Mouse (Mus musculus): ENCODE results near the gene Gtpbp1.
A peak's percentile ranks its signal among the peaks of the same experiment; 100 is the strongest.

Gene Gtpbp1

DNA sequence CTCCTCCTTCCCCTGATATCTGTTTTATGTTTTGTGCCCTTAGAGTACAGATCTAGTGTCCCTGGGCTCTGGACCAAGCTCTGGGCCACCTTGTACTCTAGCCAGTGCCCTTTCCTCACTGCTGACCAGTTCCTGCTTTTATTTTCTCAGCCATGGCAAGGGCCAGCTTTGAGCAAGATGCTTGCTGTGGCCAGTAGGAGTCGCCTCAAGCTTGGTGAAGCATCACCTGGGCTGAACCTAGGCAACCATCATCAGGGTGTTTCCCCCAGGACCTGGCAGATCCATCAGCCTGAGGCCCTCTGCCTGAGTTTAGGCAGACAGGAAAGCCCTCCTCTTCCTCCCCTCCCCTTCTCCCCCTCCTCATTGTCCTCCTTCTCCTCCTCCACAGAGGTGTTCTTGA lies 32.8 kb downstream of the Gtpbp1 start:
- no peak for DNase-seq (ENCODE audit: low spot score)

DNA sequence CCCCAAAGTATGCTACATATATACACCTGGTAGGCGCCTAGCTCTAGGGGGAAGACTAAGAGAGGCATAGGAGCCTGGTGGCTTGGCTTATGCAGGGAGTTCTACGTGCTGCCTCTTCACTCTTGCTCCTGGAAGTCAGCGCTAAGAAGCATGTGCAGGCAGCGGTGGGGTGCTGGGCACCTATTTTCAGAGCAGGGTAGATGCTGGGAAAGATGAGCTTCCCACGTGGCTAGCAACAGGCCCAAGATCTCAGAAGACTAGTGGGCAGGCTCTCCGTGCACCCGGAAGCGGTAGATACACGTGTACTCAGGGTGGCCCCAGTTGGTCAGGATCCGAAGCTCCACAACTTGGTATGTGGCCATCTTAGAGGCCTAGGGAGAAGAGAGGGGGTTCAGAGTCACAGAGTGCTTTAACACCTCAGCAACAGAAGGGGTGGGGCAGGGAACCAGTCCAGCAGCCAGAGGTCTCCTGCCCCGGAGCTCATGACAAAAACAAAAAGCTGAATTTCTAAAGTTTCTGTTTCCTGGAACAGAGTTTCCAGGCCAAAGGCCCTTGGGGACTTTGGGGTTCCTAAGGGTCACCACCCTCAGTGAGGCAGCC lies 34.6 kb downstream of the Gtpbp1 start:
- no peak for DNase-seq (ENCODE audit: low spot score)

DNA sequence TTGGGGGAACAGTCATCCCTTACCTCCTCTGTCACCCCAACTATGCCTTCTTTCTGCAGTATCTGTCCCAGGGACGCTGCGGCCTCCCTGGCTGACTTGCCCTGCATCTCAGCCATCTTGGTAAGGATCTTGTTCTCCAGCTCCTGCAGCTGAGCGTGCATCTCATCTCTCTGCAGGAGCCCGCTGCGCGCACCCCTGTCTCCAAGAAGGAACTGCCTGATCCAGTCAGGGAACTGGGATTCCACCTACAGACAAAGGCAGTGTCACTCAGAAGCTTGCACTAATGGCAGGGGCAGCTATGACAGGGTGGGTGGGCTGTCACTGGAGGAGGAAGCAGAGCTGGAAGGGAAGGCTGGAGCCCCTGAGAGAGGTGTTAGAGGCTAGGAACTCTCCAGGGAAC lies 37.2 kb downstream of the Gtpbp1 start:
- DNase-seq (ENCODE audit: low spot score) = no peak

DNA sequence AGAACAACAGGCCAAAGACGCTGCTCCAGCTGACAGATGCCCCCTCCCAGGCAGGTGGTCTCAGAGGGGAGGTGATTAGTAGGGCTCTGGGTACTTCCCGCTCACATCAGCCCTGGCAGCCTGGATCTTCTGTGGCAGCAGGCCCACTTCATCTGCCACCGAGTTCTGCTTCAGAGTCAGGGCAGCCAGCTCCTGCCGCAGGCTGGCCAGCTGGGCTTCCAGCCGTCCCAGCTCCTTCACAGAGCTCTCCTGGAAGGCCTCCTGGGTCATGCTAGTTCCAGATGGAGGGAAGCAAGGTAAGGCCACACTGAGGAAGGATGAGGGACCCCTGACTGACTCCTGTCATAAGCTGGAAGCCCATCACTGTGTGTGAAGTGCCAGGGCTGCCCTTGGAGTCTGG lies 37.7 kb downstream of the Gtpbp1 start:
- DNase-seq (ENCODE audit: low spot score) = no peak

DNA sequence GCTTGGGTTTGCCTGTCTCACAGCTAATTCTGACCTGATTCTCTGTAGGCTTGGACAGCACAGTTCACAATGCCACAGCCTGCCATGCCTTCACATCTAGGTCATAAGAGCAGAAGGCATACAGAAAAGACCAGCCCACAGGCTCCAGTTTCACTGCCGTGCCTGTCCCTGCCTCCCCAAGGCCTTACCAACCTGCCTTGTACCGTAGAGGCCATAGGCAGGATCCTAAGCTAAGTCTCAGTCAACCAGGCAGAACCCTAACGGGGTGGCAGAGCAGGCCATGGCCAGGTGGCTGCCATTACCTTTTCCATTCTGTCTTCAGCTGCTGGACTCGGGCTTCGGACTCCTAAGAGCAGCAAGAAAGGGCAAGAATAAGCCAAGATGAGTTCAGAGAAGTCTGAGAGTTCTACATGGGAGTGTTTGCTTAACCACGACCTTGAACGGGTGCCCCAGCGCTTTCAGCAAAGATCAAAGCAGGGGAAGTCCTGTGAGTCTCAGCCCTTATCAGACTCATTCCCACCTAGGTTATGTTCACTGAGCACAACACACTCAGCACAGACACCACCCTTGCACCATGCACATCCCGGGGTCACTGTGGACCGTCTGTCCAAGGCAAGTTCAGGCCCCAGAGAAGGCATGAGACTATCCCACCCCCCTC lies 38.2 kb downstream of the Gtpbp1 start:
- no peak for DNase-seq (ENCODE audit: low spot score)

DNA sequence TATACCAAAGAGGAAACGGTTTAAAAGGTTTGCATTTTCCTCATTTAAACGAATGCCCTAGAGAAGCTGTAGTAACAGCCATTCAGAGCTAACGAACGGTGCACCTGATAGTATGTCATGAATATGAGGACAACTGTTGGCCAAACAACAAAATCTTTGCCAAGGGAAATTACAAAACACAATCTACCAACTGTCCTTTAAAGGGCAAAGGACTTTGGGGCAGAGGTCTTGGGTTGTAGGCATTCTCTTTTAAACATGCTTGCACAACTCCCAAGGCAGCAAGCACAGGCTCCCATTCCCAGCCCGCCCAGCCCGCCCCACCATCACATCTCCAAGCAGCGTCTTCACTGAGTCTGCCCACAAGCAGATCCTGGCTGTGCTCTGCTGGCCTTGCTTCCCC lies 40.9 kb downstream of the Gtpbp1 start:
- no peak for DNase-seq (ENCODE audit: low spot score)

DNA sequence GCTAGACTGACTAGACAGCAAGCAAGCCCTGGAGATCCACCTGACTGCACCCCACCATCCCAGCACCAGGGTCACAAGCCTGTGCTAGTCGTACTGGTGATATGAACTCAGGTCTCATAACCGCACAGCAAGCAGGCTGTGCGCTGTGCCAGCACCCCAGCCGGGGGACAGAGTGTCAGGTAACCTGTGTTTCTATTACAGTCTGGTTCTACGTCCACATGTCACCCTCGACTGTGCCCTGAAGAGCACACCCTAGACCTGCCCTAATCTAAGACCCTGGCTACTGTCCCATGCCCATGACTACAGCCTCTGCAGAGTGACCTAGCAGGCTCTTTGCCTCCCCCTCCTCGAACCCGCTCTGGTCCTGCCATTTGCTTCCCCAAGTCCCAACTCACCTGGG lies 42.5 kb downstream of the Gtpbp1 start:
- DNase-seq (ENCODE audit: low spot score) = no peak

DNA sequence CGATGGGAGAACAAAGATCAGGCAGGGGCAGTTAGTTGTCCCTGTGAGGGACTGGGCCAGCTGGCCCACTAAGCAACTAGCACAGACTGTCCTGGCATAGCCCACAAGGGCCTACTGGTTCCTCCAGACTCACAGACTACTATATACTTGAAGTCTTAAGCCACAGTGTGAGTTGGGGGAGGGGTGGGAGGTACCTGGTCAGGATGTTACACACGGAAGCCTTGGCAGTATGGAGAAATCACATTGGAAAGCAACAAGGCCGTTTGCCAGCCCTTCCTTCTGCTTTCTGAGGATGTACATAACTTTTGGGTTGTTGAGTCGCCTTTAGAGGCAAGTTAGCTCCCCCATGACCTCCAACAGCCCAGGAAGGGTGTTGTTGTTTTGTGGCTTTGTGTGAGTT lies 43.0 kb downstream of the Gtpbp1 start:
- no peak for DNase-seq (ENCODE audit: low spot score)

DNA sequence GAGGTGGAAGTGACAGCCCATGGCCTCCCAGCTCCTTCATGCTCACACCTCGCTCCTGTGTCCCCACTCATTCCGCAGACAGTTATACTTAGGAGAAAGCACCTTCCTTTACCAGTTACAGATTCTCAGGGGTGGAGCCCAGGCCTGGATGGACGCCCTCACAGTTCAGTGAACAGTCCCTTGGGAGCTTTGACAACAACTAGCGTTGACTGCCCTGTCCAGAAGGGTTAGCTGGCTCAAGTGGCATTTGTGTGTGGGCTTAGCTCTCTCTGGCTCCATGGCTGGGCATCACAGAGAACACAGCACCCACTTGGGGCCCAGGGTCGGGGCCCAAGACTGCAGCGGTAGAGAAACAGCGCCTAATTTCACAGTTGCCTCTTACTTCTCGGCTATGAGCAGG lies 43.7 kb downstream of the Gtpbp1 start:
- no peak for DNase-seq (ENCODE audit: low spot score)

DNA sequence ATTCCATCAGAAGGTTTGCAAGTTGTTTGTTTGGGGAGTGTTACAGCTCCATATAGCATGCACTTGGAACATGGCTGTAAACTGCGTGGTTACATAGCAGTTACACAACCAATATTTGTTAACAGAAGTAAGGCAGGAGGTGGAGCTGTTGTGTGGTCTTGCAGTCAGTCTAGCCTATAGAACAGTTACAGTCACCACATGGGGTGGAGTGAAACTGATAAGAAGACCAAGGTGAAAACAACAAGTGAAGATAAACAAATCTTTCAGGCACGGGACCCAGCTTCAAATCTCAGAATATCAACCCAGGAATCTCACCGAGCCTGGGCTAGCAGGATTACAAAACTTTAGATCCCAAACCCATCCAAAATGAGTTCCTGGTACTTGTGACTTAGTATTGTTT lies 50.1 kb downstream of the Gtpbp1 start:
- no peak for DNase-seq (ENCODE audit: low spot score)

DNA sequence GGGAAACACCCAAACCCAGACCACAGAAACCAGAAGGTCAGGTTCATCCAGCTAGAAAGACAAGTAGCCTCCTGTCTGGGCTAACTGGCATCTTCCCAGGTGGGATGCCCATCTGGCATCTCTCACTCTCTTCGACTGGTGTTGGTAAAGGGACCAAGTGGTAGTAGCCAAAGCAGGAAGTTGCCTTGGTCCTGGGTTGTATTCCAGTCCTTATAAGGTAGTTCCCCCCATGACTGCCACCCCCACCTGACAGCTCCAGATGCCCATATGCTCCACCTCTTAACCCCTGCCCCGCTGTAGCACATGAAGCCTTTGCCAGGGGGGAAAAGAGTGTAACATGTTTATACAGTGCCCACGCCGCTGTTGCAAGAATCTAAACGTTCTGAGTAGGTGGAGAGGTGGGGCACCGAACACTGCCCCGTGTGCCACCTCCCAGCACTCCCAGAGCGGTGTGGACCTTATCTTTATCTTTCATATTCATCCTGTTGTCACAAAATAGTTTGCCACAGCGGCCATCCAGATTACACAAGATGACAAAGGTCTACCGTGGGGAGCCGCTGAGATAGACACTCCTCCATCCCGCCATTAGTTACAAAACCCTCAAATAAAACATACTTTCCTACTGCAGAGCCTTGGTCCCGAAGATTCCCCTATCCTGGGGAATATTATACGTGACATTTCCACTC lies 50.7 kb downstream of the Gtpbp1 start:
- peak; percentile 44 for DNase-seq (ENCODE audit: low spot score)

DNA sequence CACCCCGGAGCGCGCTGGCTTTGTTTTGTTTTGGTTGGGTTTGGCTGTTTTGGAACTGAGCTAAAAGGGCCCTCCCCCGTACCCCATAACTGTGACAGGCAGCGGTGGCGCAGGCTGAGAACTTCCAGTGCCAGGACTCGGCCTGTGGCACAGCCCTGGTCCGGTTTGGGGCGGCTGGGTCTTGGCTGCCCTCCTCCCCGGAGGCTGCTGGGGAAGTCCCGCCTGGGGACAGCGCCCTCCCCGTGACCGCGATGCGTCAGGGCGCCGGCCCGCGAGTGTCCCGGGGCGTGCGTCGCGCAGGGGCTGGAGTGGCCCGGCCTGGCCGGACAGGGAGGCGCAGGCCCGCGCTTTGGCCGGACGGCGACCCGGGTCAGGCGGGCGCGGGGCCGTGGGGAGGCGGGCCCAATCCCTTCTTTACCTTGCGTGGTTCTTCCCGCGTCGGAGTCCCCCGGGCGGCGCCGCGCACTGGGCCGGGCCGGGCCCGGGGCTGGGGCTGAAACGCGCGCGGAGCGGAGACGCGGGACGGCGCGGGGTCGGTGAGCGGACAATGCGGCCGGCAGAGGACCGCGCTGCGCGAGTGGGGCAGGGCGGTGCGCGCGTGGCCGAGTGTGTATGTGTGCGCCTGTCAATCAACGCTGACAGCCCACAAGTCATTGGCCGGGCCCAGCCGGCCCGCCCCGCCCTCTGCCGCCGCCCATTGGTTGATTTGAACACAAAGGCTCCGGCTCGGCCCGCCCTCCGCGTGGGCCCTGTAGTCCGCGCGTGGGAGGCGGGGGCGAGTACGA lies 51.5 kb downstream of the Gtpbp1 start, which contains the start of gene Sun2:
Gene Sun2 (minus strand): TSS at position 616 of the 785 bp plus-strand sequence.
- peak; percentile 88 for DNase-seq (ENCODE audit: low spot score)

DNA sequence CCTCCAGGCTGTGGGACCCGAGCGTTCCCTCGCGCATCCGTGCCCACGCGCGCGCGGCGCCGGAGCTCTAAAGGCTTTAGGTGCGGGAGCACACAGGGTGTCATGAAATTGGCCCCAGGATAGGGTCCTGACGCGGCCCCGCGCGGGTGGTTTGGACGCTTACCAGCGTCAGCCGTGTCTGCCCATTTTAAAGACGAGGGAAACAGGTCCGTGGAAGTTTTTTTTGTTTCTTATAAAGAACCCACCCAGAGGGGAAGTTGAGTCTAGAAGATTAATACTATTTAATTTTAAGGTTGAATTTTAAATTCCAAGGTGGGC lies 52.0 kb downstream of the Gtpbp1 start:
- DNase-seq (ENCODE audit: low spot score) = no peak

DNA sequence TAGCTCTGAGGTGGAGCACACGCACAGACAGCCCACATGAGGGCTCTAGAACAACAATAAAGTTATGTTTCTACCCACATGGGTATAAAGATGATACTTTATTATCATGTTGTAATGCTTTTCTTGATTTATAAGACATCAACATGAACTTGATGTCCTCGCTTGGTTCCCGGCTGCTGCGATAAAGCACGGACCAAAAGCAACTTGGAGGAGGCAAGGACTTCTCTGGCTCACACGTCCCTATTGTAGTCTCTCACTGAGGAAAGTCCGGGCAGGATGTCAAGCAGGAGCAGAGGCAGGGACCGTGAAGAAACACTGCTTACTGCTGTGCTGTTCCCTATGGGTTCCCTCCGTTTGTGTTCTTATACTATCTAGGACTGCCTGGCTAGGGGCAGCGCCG lies 53.4 kb downstream of the Gtpbp1 start:
- no peak for DNase-seq (ENCODE audit: low spot score)

DNA sequence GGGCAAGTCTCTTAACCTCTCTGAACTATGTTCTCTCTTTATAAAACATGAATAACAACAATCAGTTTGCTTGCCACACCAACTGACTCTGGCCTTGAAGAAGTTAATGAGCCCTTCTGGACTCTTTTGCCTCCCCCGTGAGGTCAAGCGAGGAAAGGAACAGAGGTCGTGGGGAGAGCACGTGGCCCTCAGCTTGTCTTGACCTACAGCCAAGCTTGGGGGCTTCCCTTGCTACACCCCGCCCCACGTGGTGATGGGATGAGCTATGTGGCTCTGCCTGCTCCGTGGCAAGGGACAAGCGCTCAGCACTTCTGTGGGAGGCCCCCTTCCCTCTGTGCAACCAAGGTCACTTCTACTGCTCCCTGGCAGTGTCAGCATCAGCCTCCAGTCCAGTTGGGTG lies 54.1 kb downstream of the Gtpbp1 start:
- no peak for DNase-seq (ENCODE audit: low spot score)

DNA sequence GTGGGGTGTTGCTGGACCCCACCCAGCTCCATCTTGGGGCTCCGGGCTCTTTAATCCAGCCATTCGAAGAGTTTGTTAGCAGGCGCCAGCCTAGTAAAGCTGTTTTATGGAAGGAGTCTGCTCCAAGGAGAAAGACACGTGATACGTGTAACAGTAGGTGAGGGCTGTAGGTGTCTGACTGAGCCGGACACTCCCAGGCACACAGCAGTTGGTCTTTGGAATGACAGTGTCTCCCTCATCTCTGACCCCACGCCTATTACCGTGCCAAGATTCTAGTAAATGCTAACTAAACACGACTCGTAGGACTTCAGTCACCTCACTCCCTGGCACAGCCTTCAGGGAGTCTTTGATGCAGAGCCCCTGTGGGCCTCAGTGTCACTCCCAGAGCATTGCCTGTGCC lies 54.7 kb downstream of the Gtpbp1 start:
- no peak for DNase-seq (ENCODE audit: low spot score)

DNA sequence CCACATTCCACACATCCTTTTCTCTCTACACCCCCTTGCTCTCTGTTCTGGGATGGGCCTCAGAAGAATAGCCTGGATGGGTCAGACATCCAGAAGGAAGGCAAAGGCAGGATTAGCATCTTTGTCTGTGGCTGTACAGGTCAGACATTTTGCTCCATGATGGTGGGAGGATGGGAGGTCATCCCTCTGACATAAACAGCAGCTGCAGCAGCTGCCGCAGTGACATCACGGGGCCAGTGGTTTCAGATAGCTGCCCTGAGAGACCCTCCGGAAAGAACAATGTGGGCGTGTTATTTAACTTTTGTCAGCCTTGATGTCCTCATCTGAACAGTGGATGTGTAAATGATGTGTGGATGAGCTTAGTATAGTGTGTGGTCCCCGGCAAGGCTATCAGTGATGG lies 55.2 kb downstream of the Gtpbp1 start:
- no peak for DNase-seq (ENCODE audit: low spot score)

DNA sequence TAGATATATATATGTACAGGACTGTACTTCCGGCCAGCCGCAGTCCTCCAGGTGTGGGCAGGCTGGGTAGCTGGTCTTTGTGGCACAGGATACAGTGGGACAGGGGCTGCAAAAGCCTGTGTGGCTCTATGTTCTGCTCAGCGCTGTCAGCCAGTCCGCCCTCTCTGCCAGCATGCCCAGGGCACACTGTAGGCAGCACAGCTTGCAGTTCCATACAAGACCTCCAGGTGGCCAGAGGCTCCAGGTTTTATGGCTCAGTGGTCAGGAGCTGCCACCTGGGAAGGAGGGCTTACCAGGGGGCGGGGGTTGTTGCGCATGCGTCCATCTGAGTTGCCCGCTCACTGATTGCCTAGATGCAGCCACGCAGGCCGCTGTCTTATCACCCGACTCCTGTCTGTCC lies 57.4 kb downstream of the Gtpbp1 start:
- DNase-seq (ENCODE audit: low spot score) = no peak

DNA sequence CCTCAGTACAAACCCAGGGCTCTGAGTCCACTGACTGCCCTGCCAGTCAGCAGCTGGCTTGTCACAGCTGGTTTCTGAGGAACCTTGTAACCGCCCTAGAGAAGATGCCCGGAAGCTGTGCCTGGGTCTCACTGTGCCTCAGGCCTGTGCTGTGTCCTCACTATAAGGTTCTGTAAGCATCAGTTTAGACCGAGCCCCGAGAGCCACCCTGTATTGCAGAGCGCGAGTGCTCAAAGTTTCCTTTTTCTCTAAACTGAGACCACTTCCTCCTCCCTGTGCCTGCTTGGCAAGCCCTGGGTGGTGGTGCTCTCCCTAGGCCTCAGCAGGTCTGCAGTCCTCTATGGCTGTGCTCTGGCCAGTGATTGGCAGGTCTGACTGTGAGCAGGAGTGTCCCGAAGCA lies 58.5 kb downstream of the Gtpbp1 start:
- no peak for DNase-seq (ENCODE audit: low spot score)

DNA sequence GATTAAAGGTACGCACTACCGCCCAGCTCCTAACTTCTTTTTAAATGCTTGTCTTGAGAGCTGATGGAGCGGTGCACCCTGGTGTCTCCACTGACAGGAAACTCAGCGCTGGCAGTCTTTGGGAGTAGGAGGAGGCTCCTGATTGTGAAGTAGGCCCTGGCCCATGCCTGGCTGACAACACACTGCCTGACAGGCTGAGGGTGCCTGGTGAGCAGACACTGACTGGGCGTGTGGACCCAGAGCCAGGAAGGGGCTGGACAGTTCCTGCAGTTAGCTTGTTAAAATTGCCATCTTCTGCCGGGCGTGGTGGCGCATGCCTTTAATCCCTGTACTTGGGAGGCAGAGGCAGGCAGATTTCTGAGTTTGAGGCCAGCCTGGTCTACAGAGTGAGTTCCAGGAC lies 59.6 kb downstream of the Gtpbp1 start:
- DNase-seq (ENCODE audit: low spot score) = no peak

DNA sequence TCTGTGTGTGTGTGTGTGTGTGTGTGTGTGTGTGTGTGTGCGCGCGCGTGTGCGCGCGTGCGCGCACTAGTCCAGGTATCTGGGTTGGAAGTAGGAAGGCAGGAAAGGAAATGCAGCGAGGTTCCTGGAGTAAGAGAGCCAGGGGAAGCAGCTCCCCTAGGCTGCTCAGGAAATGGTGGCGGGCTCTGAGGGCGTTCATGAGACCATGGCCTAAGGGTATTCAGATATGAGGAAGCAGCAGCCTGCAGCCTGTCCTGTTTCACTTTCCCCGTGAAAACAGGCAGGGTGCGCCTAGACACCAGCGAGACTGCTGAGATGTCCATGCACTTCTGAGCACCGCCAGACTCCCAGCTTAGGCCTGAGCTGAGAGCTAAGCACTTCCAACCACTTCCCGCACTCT lies 61.1 kb downstream of the Gtpbp1 start:
- no peak for DNase-seq (ENCODE audit: low spot score)

DNA sequence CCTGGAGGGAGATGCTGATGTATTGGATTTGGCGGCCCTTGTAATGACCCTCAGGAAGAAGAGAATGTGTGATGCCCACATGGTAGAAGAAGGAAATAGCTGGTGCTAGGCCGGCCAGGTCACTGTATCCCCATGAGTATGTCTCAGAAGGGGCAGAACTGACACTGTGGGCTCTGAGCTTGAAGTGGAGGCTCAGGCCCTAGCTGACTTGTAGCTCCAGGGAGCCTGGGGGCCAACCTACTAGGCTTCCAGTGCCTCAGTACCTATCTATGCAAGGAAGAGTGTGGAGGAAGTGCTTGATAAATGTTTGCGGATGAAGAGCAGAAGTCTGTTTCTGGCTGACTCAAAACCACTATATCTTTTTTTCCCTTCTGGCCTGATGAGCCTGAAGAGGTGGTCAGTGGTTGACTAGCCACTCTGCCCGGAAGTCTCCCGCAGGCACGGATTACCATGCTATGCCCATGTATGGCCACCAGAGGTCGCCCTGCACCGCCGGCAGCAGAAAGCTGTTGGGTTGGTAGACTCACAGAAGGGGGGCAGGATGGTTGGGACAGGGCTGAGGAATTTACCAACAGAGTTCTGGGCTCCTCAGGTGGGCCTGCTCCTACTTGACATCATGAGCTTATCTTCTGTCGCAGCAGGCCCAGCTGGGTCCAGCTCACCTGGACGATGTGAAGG lies 62.2 kb downstream of the Gtpbp1 start:
- peak; percentile 78 for DNase-seq (ENCODE audit: low spot score)

DNA sequence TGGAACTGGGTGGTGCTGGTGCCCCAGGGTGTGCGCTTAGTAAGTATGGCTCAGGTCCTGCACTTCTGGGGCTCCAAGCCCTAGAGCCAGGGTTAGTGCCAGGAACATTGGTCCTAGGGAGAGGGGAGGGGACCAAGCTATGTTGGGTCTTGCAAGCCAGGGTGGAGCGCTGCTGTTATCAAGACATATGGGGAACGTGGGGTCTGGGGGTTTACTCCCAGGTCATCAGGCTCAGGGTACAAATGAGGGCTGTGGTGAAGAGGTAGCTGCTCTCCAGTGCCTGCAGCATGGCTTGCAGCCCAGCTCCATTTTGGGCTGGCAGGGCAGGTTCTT lies 62.7 kb downstream of the Gtpbp1 start:
- DNase-seq (ENCODE audit: low spot score) = no peak

Data from urinary bladder, postnatal 25 days (tissue).